Mouse (Mus musculus) thymus, postnatal 14 days (tissue): ENCODE data around the gene Ckb.
"Not testable (repeated sequence)": the region's sequence is repeated elsewhere in the genome, so short reads cannot be mapped to it uniquely, and the experiment has no call there.

ENCODE experiments used
- DNase-seq: peaks from one replicate; pipeline ENCODE4 v3.0.0; 2021

The Ckb gene

GRCm38 (mm10) chr12:111672176-111672575 lies at the start of gene Ckb:
Gene Ckb, minus strand, starts transcription at chr12:111672338.
- peak; percentile 58 for DNase-seq

DNA sequence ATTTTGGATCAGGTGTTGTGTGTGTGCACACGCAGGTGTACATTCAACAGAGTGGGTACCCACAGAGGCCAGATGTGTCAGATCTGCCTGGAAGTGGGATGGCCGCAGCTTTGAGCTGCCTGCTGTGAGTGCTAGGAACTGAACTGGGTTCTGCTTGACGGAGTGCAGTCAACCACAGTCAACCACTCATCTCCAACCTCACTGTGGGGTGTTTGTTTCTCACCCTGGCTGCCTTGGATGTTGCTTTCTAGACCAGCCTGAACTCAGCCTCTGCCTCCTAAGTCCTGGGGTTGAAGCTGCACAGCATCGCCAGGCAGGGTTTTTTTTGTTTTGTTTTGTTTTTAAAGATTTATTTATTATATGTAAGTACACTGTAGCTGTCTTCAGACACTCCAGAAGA lies 48.1 kb upstream of the Ckb start:
- DNase-seq, result no peak

DNA sequence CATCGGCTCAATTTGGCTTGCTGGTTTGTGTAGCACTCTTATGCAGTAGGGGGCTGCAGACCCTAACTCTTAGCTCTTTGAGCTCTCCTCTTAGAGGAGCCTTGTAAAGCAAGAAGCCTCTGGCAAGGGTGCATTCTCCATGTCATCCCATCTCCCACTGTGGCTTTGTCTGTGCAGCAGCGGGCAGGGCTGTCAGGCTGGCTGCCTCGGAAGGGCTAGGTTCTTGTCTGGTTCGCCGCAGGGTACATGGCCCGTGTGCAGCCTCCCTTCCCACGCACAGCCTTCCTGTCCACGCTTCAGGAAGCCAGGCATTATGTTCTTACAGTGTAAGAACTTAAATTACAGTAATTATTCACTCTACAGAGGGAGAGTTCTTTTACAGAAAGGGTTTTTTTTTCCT lies 46.5 kb upstream of the Ckb start:
- DNase-seq, result no peak

- DNase-seq, result no peak
Observed at GRCm38 (mm10) chr12:111716505-111716904, 44.4 kb upstream of the Ckb start.

- DNase-seq, result not testable (repeated sequence)
Observed at GRCm38 (mm10) chr12:111713880-111714279, 41.7 kb upstream of the Ckb start.

GRCm38 (mm10) chr12:111713004-111713651 lies 41.0 kb upstream of the Ckb start, which contains the start of the genes Bag5 and Apopt1:
Gene Bag5, minus strand, starts transcription at chr12:111713257.
Gene Apopt1, plus strand, starts transcription at chr12:111713261.
- DNase-seq, result peak; percentile 95

DNA sequence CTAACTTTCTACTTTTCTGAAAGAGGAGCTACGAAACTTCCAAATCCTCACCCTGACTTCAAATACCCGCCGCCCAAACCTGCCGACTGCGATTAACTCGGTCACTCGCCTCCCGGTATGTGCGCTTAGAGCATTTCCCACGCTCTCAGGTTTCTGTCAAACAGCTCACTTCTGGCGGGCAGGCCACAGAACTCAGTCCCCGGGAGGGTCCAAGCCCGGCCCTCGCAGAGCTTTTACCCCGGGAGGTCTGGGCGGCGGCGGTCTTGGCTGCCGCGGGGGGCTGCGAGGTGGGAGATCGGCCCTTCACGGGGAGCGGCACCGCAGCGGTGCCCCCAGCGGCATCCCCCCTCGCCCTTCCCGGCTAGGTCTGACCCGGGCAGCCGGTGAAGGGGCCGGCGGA lies 40.3 kb upstream of the Ckb start:
- DNase-seq, result peak; percentile 51

- DNase-seq, result no peak
Observed at GRCm38 (mm10) chr12:111710091-111710490, 38.0 kb upstream of the Ckb start.

- DNase-seq, result no peak
Observed at GRCm38 (mm10) chr12:111708181-111708580, 36.0 kb upstream of the Ckb start.

DNA sequence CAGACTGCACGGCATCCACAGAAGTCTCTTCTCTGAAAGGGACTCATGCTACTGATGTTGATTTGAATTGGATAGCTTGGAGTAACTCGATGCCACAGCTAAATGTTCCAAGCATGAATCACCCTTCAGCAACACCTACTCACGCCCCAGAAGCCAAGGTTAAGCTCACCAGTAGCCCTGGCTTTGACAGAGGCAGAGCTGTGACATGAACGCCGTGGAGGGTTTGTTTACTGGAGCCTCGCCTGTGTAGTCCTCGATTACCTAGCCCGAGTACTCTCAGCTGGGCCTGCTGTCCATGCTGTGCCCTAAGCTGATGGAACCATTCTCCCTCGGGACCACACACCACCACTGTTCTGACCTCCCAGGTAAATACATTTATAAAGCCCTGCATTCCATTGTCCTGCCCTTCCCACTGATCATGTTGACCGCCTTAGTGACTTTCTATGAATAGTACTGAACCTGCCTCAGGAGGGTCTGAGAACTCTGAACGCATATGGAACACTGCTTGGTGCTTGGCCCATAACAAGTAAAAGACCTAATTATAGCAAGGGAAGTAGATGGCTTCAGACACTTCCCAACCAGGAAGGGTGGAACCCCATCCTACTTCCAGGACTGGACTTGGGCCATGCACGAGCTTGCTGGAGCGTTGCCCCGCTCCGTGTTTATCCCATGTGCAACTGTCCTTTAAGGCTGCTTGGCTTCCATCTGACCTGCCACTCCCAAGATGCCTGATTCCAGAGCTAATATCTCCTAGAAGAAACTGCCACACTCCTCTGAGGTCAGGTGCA lies 33.2 kb upstream of the Ckb start:
- DNase-seq, result no peak

DNA sequence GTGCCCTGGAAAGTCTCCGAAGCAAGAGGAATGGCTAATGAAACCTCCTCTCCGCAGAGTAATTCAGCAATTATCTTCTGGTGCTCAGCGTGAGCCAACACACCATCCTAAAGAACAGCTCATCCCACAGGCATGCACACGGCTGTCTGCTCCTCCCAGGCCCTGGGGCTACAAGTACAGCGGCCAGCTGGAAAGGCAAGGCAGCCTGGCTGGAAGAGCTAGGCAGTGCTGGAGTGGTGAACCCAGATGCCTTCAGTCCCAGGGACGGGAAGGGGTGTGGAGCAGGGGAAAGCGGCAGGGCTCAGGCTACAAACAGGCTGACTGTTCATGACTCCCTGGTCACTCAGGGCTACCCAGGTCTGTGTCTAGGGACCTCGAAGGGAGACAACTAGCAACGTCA lies 32.5 kb upstream of the Ckb start:
- DNase-seq, result no peak

DNA sequence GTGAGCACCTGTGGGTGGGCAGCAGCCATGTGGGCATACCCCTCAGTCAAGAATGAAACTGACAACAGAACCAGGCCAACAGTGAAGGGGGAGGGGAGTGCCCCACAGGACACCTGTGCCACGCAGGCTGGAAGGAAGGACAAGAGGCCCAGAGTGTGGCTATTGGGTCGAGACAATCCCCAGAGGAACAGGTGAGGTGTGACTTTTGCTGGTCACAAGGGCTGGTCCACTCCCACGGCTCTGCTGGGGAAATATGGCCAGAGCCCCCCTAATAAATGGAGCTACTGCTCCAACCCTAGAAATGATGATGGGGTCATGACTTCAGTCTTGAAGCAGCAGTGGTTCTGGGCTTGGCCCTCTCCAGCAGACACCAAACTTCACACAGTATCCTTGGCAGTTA lies 31.2 kb upstream of the Ckb start:
- DNase-seq, result no peak

DNA sequence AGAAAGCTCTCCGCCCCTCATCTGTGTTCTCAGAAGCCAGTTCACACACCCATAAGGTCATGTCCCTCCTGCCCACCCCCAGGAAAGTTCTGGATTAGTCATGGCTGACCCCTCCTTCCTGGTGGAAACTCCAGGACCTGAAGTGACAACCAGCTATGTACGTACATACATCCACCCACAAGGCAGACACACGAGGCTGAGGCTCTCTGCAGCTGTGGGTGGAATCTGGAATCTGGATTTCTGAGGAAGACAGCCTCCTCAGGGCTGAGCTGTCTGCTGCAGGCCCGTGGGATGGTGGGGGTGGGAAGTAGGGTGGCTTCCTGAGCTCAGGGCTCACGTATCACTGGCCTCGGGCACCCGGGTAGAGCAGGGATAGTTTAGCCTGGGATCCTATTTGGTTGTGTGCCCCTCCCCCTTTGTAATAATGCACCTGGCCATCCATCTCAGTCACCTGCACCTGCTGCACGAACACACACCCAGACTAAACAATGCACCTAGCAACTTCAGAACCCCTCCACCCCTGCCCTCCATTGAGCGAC lies 28.9 kb upstream of the Ckb start:
- no peak for DNase-seq

DNA sequence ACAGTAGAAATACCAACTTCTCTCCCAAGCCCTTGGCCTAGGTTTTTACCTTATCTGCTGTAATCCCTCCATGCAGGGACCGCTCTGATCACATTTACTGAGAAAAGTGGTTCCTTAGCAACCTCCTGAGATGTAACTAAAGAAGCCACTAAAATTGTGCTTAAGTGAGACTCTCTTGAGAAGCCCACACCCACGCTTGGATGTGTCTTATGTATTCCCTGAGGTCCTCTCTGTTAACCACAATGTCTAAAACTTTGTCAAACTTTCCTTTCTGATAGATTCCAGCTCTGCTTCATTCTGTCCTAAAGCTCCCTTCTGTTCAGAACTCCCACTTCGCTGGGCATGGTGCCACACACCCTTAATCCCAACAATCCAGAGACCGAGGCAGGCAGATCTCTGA lies 27.4 kb upstream of the Ckb start:
- DNase-seq, result no peak

GRCm38 (mm10) chr12:111698346-111698913 lies 26.3 kb upstream of the Ckb start:
- DNase-seq, result no peak

DNA sequence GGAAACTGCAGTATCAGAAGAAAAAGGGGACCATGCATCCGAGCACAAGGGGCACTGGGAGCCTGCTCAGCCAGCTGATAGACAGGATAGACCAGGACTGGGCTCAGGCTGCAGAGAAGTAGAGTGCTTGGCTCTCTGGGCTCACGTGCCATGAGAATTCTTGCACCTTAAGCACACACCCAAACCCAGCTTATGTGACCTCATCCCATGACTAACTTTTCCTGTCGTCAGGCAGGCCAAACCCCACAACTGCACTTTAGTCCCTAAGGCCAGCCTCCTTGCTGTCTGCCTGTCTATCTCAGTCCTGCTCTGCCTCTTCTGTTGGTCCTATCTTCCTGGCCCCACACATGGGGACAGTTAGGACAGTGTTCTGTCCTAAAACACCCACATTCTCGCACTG lies 25.6 kb upstream of the Ckb start:
- DNase-seq, result no peak

DNA sequence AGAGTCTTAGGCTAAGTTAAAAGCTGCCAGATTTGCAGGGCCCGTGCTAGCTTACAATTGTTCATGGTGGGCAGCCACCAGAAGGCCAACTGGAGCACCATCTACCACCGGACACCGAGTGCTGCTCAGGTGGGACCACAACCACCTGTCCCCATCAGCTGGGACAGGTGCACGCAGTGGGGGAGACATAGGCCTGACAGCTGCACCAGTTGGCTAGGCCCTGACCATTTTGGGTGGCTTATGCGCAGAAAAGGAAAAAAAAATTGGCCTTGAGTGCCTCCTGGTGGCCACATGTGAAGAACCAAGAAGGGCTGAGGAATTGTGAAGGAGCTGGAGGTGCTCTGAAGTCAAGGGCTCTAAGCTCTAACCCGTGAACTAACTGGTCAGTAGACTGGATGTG lies 24.1 kb upstream of the Ckb start:
- DNase-seq, result peak; percentile 82

- DNase-seq, result peak; percentile 43
Observed at GRCm38 (mm10) chr12:111694880-111695804, 23.0 kb upstream of the Ckb start.

DNA sequence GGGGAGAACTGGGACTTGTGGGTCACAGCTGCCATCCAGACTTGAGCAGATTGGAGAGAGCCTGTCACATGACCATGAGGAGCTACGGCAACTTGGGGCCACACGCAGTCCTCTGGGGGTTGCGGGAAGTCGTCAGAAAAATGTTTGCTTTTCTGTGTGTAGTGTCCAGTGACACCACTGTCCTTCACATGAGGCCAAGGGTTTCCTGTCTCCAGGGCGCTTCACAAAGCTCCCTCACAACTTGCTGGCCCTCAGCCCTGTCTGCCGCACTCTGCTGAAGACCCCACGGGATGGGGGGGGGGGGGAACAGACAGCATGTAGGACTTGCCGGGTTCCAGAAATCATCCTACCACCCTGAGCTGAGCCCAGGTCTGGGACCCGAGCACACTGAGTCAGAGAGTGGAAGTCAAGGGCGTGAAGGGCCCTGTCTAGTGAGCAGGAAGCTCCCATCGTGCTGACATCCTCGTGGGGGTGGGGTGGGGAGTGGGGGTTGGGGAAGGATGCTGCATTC lies 22.2 kb upstream of the Ckb start:
- peak; percentile 47 for DNase-seq

GRCm38 (mm10) chr12:111693341-111694270 lies 21.5 kb upstream of the Ckb start:
- DNase-seq, result peak; percentile 54

GRCm38 (mm10) chr12:111692899-111693298 lies 20.8 kb upstream of the Ckb start:
- DNase-seq, result peak; percentile 33
